Mouse (Mus musculus) adrenal gland, postnatal 14 days (tissue): ENCODE data around the gene Mrpl55. TPM values are rescaled to one million over a fixed set of nuclear protein-coding genes. Genes with fewer than 3 reads are reported as not detected.
A peak's percentile ranks its signal among the peaks of the same experiment; 100 is the strongest.
"Not testable (repeated sequence)": the region's sequence is repeated elsewhere in the genome, so short reads cannot be mapped to it uniquely, and the experiment has no call there.

Experiments
- DNase-seq: peaks from one replicate; pipeline ENCODE4 v3.0.0; 2021; ENCODE audit warnings: mixed read lengths
- total RNA-seq: library from RNA; stranded (reverse); gene quantifications from 2 replicates; pipeline ENCODE4 v1.2.3, GENCODE M21; 2021

Mrpl55 gene
- total RNA-seq, 1 experiment from 2014 or later: 68.3 TPM

- DNase-seq: peak; percentile 95
These were observed 10.8 kb upstream of the Mrpl55 start for GRCm38 (mm10) chr11:59191231-59192058.

DNA sequence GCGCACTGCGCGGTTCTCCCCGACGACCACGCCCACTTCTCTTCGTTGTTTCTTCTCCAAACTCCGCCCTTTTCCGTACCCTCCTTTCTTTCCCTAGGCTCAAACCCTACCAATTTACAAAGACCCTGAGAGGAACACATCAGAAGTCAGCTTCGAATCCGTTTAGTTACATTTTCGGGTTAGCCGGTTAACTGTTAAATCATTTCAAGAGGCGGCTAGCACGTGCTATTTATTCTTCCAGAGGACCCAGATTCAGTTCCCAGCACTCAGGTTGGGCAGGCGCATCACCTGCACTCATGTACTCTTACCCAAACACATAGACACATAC, 10.3 kb upstream of the Mrpl55 start, which contains the start of gene Guk1:
TSS of gene Guk1 (minus strand) at position 154 of the 328 bp plus-strand sequence.
- no peak for DNase-seq

DNA sequence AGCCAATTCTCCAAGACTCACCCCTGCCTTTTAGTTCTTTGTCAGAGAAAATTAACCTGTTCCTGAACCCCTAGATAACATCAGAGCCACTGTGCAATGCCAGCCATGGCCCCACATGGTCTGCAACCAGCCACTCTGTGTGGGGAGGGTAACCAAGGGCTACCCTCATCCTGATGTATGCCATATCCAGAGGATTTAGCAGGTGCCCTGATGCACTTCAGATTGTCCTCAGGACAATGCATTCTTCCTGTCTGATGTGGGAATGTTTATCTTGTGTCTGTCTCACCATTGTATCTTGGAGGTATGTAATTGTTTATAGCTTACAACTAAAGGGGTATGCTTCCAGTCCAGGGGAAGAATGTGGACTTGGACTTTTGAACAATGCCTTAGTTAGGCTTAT, 6.1 kb upstream of the Mrpl55 start:
- DNase-seq: no peak

DNA sequence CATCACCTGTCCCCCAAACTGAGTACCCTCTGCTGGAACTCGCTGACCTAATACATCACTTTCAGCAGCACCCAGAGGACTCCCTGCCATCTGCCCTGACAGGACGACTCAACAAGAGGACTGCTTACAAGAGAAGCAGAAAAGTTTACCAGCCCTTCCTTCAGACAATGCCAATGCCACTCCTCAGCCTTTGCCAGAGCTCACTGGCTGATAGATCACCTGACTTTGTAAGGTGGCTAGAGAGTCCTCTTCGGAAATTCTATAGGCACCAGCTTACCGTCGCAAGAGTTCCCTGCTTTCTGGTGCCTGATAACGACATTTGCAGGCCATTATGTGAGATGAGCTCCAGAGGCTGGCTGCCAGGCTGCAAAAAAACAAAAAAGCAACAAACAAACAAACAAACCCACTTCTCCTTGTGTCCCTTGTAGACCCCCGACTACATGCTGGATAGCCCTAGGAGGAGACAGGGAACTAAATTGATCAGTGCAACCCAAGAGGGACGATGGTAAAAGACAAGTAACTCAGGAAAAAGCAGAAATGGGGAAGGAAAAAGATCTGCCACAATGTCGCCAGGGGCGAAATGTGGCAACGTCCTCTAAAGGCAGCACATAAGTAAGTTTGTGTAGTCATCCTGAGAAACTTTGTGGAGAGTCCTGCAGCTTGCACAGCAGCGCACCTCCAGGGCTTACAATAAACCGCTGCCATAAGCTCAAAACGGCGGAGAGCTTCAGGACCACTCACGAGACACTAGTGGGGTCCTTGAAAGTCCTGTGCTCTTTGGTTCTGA, 877 bp upstream of the Mrpl55 start:
- no peak for DNase-seq

DNA sequence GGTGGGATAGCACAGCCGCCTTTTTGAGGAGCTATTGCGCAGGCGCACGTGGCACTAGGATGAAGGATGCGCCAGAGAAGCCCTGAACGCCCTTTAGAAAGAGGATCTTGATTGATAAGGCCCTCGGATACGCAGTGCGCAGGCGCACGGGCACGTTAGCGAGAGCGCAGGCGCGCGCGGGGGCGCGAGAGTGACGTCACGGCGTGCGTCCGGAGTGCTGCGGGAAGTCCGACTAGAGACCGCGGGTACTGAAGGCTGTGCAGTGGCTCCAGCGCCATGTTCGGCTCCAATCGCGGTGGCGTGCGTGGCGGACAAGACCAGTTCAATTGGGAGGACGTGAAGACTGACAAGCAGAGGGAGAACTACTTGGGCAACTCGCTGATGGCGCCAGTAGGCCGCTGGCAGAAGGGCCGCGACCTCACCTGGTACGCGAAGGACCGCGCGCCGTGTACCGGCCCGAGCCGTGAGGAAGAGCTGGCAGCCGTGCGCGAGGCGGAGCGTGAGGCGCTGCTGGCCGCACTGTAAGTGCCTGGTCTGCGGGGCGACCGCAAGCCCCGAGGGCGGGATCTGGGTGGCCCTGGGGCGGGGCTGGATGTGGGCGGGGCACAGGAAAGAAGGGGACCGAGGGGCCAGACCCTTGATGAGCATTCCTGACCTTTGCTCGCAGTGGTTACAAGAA, 6.0 kb downstream of the Mrpl55 start, which contains the start of gene 2310033P09Rik:
TSS of gene 2310033P09Rik (plus strand) at position 169 of the 679 bp plus-strand sequence.
- peak; percentile 96 for DNase-seq

- peak; percentile 89 for DNase-seq
These were observed 6.7 kb downstream of the Mrpl55 start for GRCm38 (mm10) chr11:59209003-59209441.

DNA sequence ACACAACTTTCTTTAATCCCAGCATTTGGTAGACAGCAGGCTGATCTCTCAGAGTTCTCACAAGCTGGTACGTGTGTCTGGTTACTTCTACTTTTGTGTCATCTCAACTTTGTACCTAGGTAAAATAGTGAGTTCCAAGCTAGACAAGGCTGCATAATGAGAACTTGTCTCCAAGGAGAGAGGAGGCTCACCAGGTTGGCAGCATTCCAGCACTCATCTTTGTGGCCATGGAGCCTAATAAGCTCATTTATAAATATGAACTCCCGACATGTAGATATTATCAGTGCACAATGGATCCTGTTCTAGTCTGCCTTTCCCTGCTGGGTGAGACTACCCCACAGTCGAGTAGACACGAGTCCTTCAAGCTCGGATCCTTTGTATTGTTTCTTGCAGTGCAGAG, 7.3 kb downstream of the Mrpl55 start:
- DNase-seq: peak; percentile 54

GRCm38 (mm10) chr11:59210020-59210419, 7.7 kb downstream of the Mrpl55 start:
- DNase-seq: no peak

DNA sequence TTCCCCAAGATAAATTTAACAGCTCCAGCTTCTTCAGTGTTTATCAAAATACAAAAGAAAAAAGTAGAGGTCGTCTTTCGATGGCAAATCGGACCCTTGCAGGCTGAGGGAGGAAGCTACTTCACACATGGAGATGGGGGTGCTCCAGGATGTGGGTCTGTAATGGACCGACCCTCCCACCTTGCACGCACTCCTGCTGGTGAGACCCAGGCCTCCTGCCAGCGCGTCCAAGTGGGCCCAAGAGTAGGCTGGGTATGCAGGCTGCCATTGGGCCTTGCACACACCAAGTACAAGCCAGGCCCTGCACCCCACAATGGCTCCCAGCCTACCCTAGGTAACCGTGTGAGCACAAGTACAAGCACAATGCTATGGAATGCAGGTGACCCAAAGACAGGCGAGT, 9.3 kb downstream of the Mrpl55 start:
- DNase-seq: not testable (repeated sequence)

DNA sequence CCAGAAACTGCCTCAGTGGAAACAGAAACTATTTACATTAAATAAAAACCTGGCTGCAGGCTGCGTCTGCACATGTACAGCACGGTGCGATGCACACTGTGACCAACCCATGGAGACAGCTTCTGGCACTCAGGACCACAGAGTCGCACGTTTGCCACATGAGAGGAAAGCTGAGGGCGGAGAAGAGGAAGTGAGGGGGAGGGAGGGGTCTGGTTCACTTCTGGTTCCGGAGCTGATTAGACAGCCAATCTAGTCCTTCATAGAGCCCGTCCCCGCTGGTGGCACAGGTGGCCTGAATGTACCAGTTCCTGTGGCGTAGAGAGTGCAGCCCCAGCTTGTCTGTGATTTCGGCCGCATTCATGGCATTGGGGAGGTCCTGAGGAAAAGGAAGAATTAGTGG, 10.0 kb downstream of the Mrpl55 start:
- not testable (repeated sequence) for DNase-seq

GRCm38 (mm10) chr11:59212892-59213494, 10.7 kb downstream of the Mrpl55 start:
- no peak for DNase-seq

DNA sequence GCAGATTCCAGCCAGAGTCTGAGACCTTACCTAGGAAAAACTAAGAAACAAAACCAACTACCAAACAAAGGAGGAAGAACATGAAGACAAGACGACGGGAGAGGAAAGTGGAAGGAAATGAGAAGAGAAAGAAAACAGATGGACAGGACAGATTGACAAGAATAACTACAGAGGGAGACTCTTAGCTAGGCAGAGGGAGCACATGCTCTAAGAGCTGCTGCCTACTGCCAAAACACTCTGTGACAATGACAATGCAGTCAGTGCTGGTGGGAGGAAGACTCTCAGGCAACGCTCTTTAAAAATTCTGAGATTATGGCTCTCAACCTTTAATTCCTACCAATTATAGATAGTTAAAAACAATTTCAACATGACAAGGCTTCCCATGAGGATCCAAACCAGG, 14.7 kb downstream of the Mrpl55 start:
- no peak for DNase-seq

DNA sequence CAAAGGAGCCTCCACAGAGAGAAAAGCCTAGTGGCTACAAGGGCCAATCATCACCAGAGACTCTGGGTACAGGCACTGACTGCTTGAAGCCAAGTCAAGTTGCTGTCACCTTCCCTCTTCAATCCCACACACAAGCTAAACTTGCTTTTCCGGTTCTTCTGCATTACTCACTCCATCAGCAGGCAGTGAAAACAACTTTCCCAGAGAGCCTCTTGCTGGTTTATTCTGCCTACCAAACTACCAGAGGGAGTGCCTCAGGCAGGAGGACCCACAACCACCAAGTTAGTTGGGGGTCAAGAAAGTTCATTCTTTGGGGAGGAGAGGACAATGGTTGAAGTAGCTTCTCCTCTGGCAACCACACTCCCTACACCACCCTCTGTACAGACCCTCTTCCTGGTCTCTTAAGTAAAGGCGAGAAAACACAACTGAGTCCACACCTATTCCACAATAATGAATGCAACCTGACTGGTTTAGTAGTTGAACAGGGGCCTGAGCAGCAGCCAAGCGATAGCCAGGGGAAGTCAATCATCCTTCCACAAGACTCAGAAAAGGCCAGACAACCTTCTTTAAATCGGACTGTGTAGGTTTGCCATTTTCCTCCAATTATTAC, 16.2 kb downstream of the Mrpl55 start:
- no peak for DNase-seq

- DNase-seq: peak; percentile 67
These were observed 16.8 kb downstream of the Mrpl55 start for GRCm38 (mm10) chr11:59219064-59219463.

DNA sequence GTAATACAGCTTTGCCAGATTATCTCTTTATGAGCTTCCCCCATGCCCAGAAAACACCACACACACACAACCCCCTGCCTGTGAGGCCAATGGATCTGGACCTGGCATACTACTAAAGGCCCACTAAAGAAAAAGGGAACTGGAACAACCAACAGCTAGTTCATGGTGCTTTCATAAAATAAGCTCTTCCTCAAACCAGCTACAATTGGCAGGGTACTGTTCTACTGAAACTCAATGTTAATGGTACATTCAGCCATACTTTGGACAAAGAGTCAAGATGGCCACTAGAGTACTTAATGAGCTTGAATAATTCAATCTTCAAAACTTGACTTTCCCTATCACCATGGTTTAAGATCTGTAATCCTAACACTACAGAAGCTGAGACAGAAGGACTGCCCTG, 19.3 kb downstream of the Mrpl55 start:
- no peak for DNase-seq

DNA sequence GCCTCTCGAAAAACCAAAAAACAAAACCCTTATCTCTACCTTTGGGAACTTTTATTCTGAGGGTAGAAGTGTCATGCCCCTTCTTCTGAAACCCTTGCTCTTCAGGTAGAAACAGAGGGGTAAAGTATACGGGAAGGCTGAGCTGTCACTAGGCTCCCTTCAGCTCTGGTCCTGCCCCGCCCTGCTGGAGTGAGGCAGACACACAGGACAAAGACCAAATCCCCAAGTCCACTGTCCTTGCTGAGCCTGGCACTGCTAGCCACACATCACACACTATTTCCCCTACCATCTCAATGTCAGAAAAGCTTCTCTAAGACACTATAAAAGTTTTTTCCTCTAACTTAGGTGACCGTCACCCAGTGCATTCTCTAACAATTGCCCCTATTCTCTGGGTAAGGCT, 20.0 kb downstream of the Mrpl55 start:
- DNase-seq: no peak

- no peak for DNase-seq
These were observed 21.7 kb downstream of the Mrpl55 start for GRCm38 (mm10) chr11:59224025-59224424.

DNA sequence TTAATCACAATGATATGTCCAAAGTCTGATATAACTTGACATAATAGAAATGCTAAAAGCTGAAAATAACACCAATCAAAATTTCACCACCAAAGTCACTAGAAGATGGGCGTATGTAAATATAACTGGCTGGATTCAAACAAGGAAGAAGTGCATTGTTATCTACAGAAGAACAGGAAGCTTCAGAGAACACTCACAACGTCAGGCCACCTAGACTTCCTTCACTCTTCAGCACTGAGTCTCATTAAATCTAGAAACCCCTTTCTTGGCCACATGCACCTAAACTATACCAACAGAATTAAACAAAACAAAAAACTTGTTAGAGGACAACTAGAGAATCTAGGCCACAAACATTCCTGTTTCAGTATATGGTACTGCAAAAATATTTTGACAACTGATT, 22.2 kb downstream of the Mrpl55 start:
- DNase-seq: no peak

GRCm38 (mm10) chr11:59225167-59225566, 22.9 kb downstream of the Mrpl55 start:
- no peak for DNase-seq

DNA sequence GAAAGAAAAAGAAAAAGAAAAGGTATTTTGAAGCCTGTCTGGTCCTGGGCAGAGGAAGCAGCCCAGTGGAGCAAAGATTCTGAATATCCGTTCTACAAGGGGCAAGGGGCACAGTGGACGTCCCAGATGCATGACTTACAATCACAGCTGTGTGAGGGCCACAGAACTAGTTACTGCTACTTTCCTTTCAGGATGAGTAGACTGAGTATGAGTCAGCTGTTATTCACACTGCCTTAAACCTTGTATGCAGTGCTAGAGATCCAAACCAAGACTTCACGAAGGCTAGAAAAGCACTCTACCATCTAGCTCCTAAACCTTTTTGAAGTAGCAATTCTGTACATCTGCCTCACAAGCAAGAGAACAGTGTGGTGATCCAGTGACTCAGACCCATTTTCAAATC, 24.0 kb downstream of the Mrpl55 start:
- no peak for DNase-seq

GRCm38 (mm10) chr11:59226787-59227603, 24.7 kb downstream of the Mrpl55 start:
- DNase-seq: peak; percentile 38
